Mouse (Mus musculus): ENCODE measurements at regions not wholly inside any gene's neighbourhood (a gene's known extent, or its start where the extent isn't known, plus 50 kb on each side); places are given as distances from the start of the nearest gene placed in this dataset.

DNA sequence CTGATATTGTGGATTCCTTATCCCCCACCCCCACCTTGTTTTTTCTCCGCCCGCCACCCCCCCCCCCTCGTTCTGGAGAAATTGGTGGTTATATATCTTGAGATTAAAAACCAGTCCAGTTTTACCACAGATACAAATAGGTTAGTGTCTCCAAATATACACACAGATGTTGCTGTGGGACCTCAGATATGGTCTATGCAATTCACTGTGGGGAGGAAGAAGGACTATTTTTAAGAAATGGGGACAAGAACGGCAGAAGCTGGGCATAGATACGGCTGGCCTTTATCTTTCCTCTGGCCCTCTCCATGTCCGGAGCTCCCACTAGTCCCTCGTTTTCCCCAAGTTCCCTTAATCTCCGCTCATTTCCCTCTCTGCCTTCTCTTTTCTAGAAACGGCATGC, 89.0 kb upstream of the Rap1b start:
- no peak for DNase-seq (ENCODE audit: low spot score in 2 of 2)
- intact Hi-C loops (cut with DNase I): no loop called here

DNA sequence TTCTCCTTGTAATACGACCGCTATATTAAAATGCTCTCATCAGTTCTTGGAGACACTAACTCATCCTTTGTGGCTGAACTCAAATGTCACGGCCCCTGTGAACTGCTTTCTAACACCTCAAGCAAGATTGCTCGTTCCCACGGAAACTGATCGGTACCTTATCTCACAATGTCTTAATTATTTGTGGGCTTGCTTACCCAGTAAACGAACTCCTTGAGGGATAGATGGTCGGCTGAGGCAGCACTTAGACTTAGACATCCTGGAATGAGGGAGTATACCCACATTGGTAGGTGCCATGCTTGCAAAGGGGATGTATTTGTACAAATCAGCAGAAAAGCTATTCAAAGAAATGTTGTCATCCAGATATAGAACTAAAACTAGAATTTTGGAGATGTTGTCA, 92.9 kb upstream of the Rap1b start:
- no peak for DNase-seq (ENCODE audit: low spot score in 2 of 2)
- intact Hi-C loops (cut with DNase I): no loop called here

DNA sequence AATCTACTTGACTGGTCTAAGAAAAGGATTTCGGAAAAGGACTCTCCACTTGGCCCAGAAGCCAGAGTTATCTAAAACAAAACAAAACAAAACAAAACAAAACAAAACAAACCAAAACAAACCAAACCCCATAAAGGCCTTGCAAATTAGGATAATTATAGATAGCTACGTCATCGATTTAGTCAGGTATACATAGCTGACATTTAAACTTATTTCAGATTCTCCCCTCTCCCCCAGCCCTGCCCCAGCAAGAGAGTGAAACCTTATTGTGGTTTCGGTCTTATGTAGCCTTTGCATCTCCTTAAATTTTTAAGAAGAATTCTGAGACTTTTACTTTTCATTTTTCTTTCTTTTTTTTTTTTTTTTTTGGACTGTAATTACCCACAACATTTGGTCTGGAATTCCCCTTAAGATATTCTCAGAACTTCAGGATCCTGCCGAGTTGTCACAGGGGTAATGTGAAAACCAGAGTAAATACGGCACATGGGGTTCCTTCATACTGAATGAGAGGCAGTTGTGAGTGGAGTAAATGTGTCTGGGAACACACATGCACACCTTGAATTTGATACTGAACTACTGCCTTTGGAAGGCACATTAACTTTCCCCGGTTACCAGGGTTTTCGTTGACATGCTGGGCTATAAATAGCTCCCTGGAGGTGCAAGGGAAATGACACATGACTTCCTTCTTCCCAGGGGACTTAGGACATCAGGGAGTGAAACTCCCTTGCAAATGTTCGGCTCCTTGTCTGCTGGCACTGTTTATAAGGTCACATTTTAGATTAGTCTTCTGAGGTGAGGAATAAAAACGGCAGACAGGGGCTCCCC, 94.8 kb upstream of the Rap1b start:
- intact Hi-C loops (cut with DNase I): no loop called here
- DNase-seq (ENCODE audit: low spot score in 2 of 2): peak in 1 of 2 experiments; percentile 9

DNA sequence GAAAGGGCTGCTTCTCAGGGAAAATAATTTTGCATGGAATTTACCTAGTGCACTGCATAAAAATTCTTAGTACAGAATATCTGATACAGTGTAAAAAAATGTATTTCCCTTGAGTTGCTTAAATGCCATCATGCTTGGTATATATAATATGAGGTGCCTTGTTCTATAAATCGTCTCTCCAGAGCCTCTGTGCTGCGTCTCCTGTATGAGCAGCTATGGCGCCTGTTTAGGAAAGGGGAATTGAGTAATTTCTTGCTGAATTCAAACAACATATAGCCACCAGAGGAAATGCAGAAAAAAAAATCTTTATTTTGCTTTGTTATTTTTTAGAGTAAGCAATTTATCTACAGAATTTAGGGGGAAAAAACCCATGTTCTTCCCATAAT, 95.4 kb upstream of the Rap1b start:
- intact Hi-C loops (cut with DNase I): no loop called here
- DNase-seq (ENCODE audit: low spot score in 2 of 2): no peak

DNA sequence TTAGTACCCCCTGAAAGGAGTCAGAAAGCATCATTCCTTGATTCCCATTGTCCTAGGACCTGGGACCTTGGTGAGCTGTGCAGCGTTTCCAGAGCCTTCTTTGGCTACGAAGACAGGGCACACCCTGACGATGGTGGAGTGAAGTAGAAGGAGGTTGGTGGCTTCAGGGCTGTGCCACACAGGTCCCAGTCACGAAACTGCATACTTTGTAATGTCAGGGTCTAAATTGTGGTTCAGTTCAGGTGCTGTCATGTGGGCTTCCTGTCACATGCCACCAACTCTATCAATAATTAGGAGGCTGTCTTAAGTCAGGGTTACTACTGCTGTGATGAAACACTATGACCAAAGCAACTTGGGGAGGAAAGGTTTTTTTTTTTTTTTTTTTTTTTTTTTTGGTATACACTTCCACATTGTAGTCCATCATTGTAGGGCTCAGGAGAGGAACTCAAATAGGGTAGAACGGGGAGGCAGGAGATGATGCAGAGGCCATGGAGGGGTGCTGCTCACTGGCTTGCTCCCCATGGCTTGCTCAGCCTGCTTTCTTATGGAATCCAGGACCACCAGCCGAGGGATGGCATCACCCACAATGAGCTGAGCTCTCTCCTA, 98.0 kb upstream of the Rap1b start:
- no peak for DNase-seq (ENCODE audit: low spot score in 2 of 2)
- intact Hi-C loops (cut with DNase I): no loop called here

DNA sequence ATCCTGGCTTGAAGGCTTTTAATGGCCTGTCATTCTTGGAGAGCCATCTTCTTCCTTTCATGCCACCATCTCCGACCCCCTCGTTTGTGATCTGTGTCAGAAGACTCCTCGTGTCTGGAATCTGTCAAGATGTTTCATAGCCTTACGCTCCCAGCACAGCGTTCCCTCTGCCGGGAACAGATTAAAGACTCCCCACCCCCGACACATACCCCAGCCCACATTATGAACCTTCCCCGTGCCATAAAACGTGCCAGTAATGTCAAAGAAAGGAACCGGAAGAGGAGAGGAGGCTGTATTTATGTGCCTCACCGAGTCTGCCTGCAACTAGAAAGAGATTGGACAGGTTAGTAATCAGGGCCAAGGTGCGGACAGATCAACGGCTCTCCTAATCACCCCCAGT, 101.4 kb upstream of the Rap1b start:
- no peak for DNase-seq (ENCODE audit: low spot score in 2 of 2)
- intact Hi-C loops (cut with DNase I): no loop called here

DNA sequence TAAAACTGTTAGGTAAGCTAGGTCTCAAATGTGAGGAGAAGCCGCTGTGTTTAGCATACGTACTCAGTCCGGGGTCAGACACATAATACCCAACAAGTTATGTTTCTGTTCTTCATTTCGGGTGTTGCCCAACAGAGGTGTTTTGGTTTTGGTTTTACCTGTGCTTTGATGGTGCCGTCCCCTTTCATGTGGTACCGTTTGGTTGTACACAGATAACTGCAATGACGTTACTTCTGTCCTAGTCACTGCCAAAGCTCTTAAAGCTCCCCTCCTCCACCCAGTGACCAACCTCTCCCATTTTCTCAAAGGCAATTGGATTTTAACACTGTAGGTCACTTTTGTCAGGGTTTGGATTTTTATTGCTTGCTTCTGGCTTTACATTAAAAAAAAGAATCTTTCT, 102.1 kb upstream of the Rap1b start:
- intact Hi-C loops (cut with DNase I): no loop called here
- DNase-seq (ENCODE audit: low spot score in 2 of 2): no peak

DNA sequence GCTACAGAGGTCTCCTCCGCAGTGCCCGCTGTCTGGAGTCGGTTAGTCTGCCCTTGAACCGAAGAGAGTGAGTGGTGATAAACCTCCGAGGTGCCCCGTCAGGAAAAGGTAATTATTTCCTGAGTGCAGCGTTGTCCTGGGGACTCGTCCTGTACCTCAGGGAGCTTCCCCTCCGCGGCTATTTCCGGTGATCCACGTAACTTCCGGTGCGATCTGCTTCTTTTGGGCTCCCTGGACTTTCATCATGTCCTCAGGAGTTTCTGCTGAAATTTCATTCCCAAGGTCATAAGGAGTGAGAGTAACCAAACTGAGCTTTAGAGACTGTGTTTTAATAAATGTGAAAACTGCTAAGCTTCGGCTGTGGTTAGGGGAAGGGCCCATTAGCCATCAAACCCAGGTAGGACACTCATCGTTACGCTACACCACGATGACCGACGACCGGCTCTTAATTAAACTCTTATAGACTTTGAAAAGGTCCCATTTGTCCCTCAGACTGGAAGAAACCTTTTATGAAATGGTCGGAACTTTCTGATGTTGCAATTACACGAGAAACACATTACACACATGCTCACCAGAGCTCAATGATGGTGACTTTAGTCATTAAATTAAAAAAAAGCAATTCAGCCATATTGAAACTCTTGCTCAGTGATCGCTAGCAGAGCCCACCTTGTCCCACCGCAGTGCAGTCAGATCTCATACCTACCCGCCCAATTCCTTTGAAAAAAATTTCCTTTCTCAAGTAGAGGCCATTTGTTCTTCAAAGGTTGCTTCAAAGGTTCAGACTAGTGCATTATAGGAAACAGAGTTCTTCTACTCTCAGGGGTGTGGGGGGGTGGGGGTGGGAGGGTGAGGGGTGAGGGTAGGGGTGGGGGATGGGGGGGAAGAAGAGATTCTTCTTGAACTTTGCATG, 106.5 kb upstream of the Rap1b start:
- intact Hi-C loops (cut with DNase I): no loop called here
- no peak for DNase-seq (ENCODE audit: low spot score in 2 of 2)

DNA sequence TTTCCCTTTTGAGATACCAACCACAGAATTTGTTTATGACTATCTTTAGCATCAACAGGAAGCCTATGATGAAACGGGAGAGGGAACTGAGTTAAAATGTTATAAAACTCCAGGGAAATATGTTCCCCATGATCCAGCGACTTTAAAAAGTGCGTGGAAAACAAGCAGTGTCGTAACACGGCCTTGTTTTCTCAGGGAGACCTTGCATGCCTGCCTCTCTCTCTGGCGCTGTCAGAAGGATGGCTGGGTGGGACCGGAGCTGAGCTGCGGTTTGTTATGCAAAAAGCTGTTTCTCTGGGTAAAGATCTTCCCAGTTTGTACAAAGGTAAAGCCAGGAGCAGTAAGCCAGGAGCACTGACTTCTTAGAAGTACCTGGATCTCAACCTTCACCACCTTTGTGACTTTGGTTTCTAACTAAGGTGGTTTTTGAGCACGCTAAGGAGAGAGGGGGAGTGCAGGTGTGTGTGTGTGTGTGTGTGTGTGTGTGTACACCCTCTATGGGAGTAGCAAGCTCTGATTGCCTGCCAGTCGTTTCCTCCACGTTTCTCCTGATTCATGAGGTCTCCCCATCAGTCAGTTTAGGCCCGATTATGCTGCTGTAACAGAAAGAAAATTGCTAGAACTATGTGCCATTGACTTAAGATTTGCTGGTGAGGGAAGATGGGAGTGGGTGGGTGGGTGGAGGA, 107.3 kb upstream of the Rap1b start:
- intact Hi-C loops (cut with DNase I): no loop called here
- DNase-seq (ENCODE audit: low spot score in 2 of 2): no peak

DNA sequence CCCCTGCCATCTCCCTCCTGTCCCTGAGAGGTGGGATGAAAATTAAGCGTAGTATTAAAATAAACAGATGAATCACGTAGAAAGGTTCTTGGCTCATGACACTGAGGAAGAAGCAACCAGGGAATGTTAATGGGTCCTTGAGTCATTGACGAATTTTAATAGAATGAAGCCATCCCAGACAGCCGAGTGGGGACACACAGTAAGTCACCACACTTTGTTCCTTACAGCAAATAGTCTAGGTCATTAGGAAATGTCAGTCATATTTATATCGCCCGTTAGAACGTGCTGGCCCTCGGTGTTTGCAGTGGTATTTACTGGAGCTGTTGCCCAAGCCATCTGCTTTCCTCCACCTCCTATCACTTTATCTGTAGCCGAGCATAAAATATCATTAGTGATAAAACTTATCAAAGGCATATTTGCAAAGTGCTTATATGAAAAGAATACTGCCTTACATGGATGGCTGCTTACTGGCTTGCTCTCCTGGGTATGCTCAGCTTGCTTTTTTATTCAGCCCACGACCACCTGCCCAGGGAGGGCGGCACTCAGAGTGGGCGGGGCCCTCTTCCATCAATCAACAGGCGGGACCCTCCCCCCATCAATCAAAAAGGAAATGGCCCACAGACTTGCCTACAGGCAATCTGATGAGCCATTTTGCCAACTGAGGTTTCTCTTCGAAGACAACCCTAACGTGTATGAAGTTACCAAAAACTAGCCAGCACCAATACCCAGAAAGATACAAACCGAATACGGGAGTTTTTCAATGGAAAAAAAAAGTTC, 110.5 kb upstream of the Rap1b start:
- no peak for DNase-seq (ENCODE audit: low spot score in 2 of 2)
- intact Hi-C loops (cut with DNase I): no loop called here

DNA sequence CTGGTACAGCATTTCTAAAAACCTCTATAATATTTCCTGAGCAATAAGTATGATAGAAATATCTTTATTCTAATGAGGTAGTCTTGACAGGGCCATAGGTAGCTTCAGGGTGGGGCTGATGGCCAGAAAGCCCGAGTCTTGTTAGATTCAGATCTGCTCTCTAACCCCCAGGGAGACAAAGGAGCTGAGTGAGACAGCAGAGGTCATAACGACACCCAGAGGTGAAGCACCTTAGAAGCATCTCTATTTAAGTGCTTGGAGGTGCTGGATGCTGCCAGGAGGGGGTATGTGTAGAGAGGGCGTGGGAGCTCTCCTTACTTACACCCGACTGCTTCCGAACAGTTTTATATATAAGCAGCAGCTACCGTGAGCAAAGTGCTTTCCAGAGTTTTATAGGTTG, 128.9 kb upstream of the Rap1b start:
- intact Hi-C loops (cut with DNase I): no loop called here
- DNase-seq (ENCODE audit: low spot score in 2 of 2): no peak

DNA sequence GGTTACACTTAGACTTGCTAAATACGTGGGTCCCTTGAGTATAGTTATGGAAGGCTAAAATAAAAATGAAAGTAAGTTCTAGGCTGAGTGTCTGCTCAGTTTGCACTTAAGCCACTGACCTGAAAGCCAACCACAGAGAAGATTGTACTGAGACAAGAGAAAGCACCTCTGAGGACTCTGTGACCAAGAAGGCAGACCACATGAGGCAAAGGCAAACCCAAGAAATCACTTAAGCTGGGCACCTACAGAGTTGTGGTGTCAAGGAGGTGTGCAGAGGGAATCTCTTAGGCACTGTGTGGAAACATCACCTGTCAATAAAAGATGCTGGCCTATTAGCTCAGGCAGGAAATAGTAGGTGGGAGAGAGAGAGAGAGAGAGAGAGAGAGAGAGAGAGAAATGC, 129.6 kb upstream of the Rap1b start:
- intact Hi-C loops (cut with DNase I): no loop called here
- no peak for DNase-seq (ENCODE audit: low spot score in 2 of 2)

DNA sequence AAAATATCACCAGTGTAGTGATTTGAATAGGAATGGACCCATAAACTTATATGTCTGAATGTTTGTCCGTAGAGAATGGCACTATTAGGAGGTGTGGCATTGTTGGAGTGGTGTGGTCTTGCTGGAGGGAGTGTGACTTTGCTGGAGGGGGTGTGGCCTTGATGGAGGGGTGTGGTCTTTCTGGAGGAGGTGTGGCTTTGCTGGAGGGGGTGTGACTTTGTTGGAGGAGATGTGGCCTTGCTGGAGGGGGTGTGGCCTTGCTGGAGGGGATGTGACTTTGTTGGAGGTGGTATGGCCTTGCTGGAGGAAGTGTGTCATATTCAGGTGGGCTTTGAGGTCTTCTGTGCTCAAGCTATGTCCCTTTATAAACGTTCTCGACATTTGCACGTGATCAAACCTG, 133.3 kb upstream of the Rap1b start:
- DNase-seq (ENCODE audit: low spot score in 2 of 2): no peak
- intact Hi-C loops (cut with DNase I): no loop called here

DNA sequence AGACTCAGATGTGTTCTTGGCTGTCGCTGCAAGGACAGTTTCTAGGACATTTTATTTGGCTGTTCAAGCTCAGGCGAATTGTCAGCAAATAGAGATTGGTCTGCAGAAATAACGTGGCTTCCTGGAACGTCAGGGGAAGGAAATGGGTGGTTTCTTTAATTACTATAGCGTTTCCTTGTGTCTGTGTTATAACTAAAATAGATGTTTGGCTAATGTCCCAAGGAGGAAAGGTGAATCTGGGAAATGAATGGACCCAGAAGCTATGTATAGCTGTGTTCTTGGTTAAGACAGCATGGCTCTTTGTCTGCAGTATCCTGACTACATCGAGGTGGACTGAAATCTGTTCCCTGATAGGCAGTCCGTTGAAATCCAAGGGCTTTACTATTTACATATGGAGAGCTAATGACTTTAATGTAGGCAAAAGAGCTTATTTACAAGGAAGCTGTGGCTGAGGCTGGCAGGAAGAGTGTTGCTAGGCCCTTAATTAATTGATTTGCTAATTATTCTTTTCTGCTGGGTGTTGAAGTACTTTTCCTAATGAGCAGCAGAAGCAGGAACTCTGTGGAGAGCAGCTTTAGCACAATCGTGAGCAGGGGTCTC, 136.9 kb upstream of the Rap1b start:
- no peak for DNase-seq (ENCODE audit: low spot score in 2 of 2)
- intact Hi-C loops (cut with DNase I): no loop called here

DNA sequence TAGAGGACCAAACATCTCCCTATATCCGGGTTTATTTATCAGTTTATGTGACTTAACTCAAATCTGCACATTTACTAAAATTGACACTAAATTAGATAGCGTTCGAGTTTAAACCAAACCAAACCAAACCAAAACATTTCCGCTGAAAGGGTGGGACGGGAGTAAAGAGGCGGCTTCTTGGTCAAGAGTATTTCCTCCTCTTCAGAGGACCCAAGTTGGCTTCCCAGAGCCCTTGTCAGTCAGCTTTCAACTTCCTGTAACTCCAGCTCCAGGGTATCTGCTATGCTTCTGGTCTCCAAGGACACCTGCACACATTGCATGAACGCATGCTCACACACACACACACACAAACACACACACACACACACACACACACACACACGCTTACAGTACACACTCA, 137.4 kb upstream of the Rap1b start:
- intact Hi-C loops (cut with DNase I): no loop called here
- DNase-seq (ENCODE audit: low spot score in 2 of 2): no peak

DNA sequence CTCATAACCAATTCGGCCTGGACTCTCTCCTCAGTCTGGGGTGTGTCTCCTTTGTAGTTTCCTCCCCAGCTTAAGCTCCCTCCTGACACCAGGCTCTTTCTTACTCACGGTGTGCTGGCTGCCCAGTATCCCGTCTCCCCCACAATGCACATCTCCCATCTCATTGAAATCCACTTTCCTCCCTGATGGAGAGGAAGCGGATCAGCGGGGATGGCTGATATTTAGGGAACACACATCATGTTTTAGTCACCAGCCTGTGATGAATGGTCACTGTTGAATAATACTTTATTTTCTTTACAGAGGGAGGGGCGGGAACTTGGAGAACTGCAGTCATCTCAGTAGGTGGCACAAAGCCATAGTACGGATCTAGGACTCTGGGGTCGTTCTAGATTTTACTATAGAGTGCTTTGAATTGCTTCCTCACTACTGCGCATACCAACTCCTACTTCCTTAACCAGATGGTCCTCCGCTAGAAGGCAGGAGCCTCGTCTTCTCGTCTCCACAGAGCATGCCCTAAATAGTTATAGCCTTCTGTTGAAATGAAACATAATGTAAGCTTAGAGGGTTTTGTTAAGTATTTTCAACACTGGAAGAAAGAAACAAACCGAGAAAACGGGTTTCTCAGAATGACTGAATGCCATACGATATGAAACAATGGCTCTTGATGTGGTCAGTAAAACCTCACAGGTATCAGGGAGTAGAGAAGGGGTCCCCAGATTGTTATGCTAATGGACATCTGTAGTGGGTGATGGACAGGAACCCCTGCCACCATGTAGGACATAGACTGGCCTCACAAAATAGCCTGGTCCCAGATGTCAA, 139.2 kb upstream of the Rap1b start:
- intact Hi-C loops (cut with DNase I): no loop called here
- DNase-seq (ENCODE audit: low spot score in 2 of 2): peak in 1 of 2 experiments; percentile 63

DNA sequence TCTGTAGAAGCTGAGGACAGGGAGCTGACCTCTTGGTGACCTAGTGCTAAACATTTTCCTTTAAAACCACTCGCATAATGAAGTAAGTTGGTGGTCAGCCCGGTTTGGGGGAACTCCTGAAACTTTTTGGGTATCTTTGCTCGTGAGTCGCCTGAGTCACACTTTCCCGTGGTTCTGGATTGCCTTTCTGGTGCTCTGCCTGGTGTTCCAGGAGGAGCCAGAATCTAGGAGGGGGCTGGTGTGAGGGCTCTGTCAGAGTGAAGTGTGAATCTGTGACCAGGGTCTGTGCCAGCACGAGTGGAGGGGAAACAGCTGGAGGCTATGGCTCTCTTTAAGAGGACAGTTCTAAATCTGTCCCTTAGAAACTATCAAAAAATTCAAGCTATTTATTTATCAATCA, 141.8 kb upstream of the Rap1b start:
- intact Hi-C loops (cut with DNase I): no loop called here
- DNase-seq (ENCODE audit: low spot score in 2 of 2): peak in 1 of 2 experiments; percentile 59

DNA sequence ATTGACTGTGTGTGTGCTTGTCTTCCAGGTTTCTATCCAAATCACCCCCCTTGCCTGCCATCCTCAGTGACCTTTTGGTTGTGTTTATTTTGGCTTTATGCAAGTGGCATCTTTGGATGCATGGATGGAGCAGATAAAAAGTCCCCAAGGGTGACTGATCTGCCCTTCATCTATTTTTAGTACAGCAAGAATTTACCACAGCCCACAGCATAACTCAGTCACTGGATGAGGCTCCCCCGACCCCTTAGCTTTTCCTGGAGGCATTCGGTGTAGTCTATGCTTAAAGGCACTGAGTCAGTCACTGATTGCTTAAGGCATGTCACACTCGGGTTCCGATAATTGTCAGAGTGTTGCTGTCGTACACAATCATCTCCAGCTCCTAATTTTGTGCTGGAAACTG, 142.2 kb upstream of the Rap1b start:
- intact Hi-C loops (cut with DNase I): no loop called here
- no peak for DNase-seq (ENCODE audit: low spot score in 2 of 2)

Data from left cerebral cortex, postnatal 14 days (tissue).